Mouse (Mus musculus): ENCODE data around the gene Myh11. TPM values are rescaled to one million over a fixed set of nuclear protein-coding genes. Genes with fewer than 3 reads are reported as not detected.

Gene Myh11
- polyA plus RNA-seq, 1 experiment from 2014 or later, result 0.43 TPM

- Histone ChIP-seq H3K4me2 (ENCODE audit: low read length) (no peak overlapping the region), H3K36me3 (ENCODE audit: control insufficient read depth, insufficient read depth) (no peaks in the 10 kb centered on the region), H3K9me3 (ENCODE audit: control insufficient read depth, low read length) (no peaks in the 10 kb centered on the region), H3K4me3 (replicated peaks; ENCODE audit: low read length) (no peak overlapping the region), H3K4me1 (replicated peaks; ENCODE audit: control insufficient read depth, insufficient read depth, low read length) (no peaks in the 10 kb centered on the region), H3K27ac (ENCODE audit: low read length) (no peak overlapping the region), H3K27me3 (replicated peaks; ENCODE audit: control insufficient read depth, insufficient read depth, low read length) (no peaks in the 10 kb centered on the region), H3K9ac (replicated peaks; ENCODE audit: low read depth, low read length) (no peak overlapping the region)
- 91% methylated on average over 3 of the region's 3 CpGs for WGBS
- ATAC-seq, result no peak
Measured at GRCm38 (mm10) chr16:14253586-14253985, 37.6 kb downstream of the Myh11 start.

- no peaks in the 10 kb centered on the region for H3K9me3 ChIP-seq (ENCODE audit: control insufficient read depth, low read length)
- no peaks in the 10 kb centered on the region for H3K36me3 ChIP-seq (ENCODE audit: control insufficient read depth, insufficient read depth)
- H3K27me3 ChIP-seq (replicated peaks; ENCODE audit: control insufficient read depth, insufficient read depth, low read length), result no peaks in the 10 kb centered on the region
- no peak overlapping the region for H3K4me2 ChIP-seq (ENCODE audit: low read length)
- WGBS, result 75% methylated on average over 4 of the region's 4 CpGs
- no peaks in the 10 kb centered on the region for H3K4me1 ChIP-seq (replicated peaks; ENCODE audit: control insufficient read depth, insufficient read depth, low read length)
- H3K4me3 ChIP-seq (replicated peaks; ENCODE audit: low read length), result no peak overlapping the region
- ATAC-seq, result no peak
- no peak overlapping the region for H3K27ac ChIP-seq (ENCODE audit: low read length)
- no peak overlapping the region for H3K9ac ChIP-seq (replicated peaks; ENCODE audit: low read depth, low read length)
Measured at GRCm38 (mm10) chr16:14252877-14253276, 38.3 kb downstream of the Myh11 start.

- no peak overlapping the region for H3K4me2 ChIP-seq (ENCODE audit: low read length)
- ATAC-seq, result no peak
- no peaks in the 10 kb centered on the region for H3K9me3 ChIP-seq (ENCODE audit: control insufficient read depth, low read length)
- no peak overlapping the region for H3K4me3 ChIP-seq (replicated peaks; ENCODE audit: low read length)
- no peak overlapping the region for H3K9ac ChIP-seq (replicated peaks; ENCODE audit: low read depth, low read length)
- H3K27me3 ChIP-seq (replicated peaks; ENCODE audit: control insufficient read depth, insufficient read depth, low read length), result no peaks in the 10 kb centered on the region
- 82% methylated on average over 1 of the region's 1 CpGs for WGBS
- H3K4me1 ChIP-seq (replicated peaks; ENCODE audit: control insufficient read depth, insufficient read depth, low read length), result no peaks in the 10 kb centered on the region
- H3K27ac ChIP-seq (ENCODE audit: low read length), result no peak overlapping the region
- H3K36me3 ChIP-seq (ENCODE audit: control insufficient read depth, insufficient read depth), result no peaks in the 10 kb centered on the region
Measured at GRCm38 (mm10) chr16:14249913-14250312, 41.3 kb downstream of the Myh11 start.

GRCm38 (mm10) chr16:14242553-14242952 is 48.6 kb downstream of the Myh11 start:
- WGBS, result 25% methylated on average over 2 of the region's 2 CpGs
- no peak overlapping the region for H3K27ac ChIP-seq (ENCODE audit: low read length)
- H3K27me3 ChIP-seq (replicated peaks; ENCODE audit: control insufficient read depth, insufficient read depth, low read length), result no peaks in the 10 kb centered on the region
- no peak overlapping the region for H3K9ac ChIP-seq (replicated peaks; ENCODE audit: low read depth, low read length)
- H3K4me1 ChIP-seq (replicated peaks; ENCODE audit: control insufficient read depth, insufficient read depth, low read length), result no peaks in the 10 kb centered on the region
- no peak for ATAC-seq
- no peaks in the 10 kb centered on the region for H3K36me3 ChIP-seq (ENCODE audit: control insufficient read depth, insufficient read depth)
- no peaks in the 10 kb centered on the region for H3K9me3 ChIP-seq (ENCODE audit: control insufficient read depth, low read length)
- H3K4me2 ChIP-seq (ENCODE audit: low read length), result no peak overlapping the region
- H3K4me3 ChIP-seq (replicated peaks; ENCODE audit: low read length), result no peak overlapping the region

GRCm38 (mm10) chr16:14242059-14242458 is 49.1 kb downstream of the Myh11 start:
- Histone ChIP-seq H3K27ac (ENCODE audit: low read length) (no peak overlapping the region), H3K36me3 (ENCODE audit: control insufficient read depth, insufficient read depth) (no peaks in the 10 kb centered on the region), H3K9ac (replicated peaks; ENCODE audit: low read depth, low read length) (no peak overlapping the region), H3K9me3 (ENCODE audit: control insufficient read depth, low read length) (no peaks in the 10 kb centered on the region), H3K27me3 (replicated peaks; ENCODE audit: control insufficient read depth, insufficient read depth, low read length) (no peaks in the 10 kb centered on the region), H3K4me2 (ENCODE audit: low read length) (no peak overlapping the region), H3K4me3 (replicated peaks; ENCODE audit: low read length) (no peak overlapping the region), H3K4me1 (replicated peaks; ENCODE audit: control insufficient read depth, insufficient read depth, low read length) (no peaks in the 10 kb centered on the region)
- WGBS, result 79% methylated on average over 3 of the region's 3 CpGs
- no peak for ATAC-seq

GRCm38 (mm10) chr16:14237100-14237723 is 54.0 kb downstream of the Myh11 start:
- Histone ChIP-seq H3K27ac (ENCODE audit: low read length) (no peak overlapping the region), H3K9me3 (ENCODE audit: control insufficient read depth, low read length) (no peaks in the 10 kb centered on the region), H3K27me3 (replicated peaks; ENCODE audit: control insufficient read depth, insufficient read depth, low read length) (no peaks in the 10 kb centered on the region), H3K4me1 (replicated peaks; ENCODE audit: control insufficient read depth, insufficient read depth, low read length) (no peaks in the 10 kb centered on the region), H3K36me3 (ENCODE audit: control insufficient read depth, insufficient read depth) (no peaks in the 10 kb centered on the region), H3K4me2 (ENCODE audit: low read length) (no peak overlapping the region), H3K4me3 (replicated peaks; ENCODE audit: low read length) (no peak overlapping the region), H3K9ac (replicated peaks; ENCODE audit: low read depth, low read length) (no peak overlapping the region)
- ATAC-seq, result peak; percentile 54
- 23% methylated on average over 6 of the region's 6 CpGs for WGBS

GRCm38 (mm10) chr16:14215156-14215555 is 76.0 kb downstream of the Myh11 start:
- Histone ChIP-seq H3K9me3 (ENCODE audit: control insufficient read depth, low read length) (no peaks in the 10 kb centered on the region), H3K9ac (replicated peaks; ENCODE audit: low read depth, low read length) (no peak overlapping the region), H3K27ac (ENCODE audit: low read length) (no peak overlapping the region), H3K36me3 (ENCODE audit: control insufficient read depth, insufficient read depth) (no peaks in the 10 kb centered on the region), H3K4me1 (replicated peaks; ENCODE audit: control insufficient read depth, insufficient read depth, low read length) (no peaks in the 10 kb centered on the region), H3K4me3 (replicated peaks; ENCODE audit: low read length) (no peak overlapping the region), H3K27me3 (replicated peaks; ENCODE audit: control insufficient read depth, insufficient read depth, low read length) (no peaks in the 10 kb centered on the region), H3K4me2 (ENCODE audit: low read length) (no peak overlapping the region)
- ATAC-seq, result no peak
- 88% methylated on average over 3 of the region's 3 CpGs for WGBS

- Histone ChIP-seq H3K9ac (replicated peaks; ENCODE audit: low read depth, low read length) (no peak overlapping the region), H3K27ac (ENCODE audit: low read length) (no peak overlapping the region), H3K4me2 (ENCODE audit: low read length) (no peak overlapping the region), H3K4me3 (replicated peaks; ENCODE audit: low read length) (no peak overlapping the region), H3K4me1 (replicated peaks; ENCODE audit: control insufficient read depth, insufficient read depth, low read length) (no peaks in the 10 kb centered on the region), H3K9me3 (ENCODE audit: control insufficient read depth, low read length) (no peaks in the 10 kb centered on the region), H3K36me3 (ENCODE audit: control insufficient read depth, insufficient read depth) (no peaks in the 10 kb centered on the region), H3K27me3 (replicated peaks; ENCODE audit: control insufficient read depth, insufficient read depth, low read length) (no peaks in the 10 kb centered on the region)
- ATAC-seq, result no peak
- WGBS, result 80% methylated on average over 4 of the region's 4 CpGs
Measured at GRCm38 (mm10) chr16:14198798-14199197, 92.4 kb downstream of the Myh11 start.

- no peaks in the 10 kb centered on the region for H3K27me3 ChIP-seq (replicated peaks; ENCODE audit: control insufficient read depth, insufficient read depth, low read length)
- WGBS, result 21% methylated on average over 1 of the region's 1 CpGs
Measured at GRCm38 (mm10) chr16:14195427-14195826, 95.7 kb downstream of the Myh11 start.

More at GRCm38 (mm10) chr16:14195427-14195826, 95.7 kb downstream of the Myh11 start:
- Histone ChIP-seq H3K9ac (replicated peaks; ENCODE audit: low read depth, low read length) (no peak overlapping the region), H3K36me3 (ENCODE audit: control insufficient read depth, insufficient read depth) (no peaks in the 10 kb centered on the region), H3K4me2 (ENCODE audit: low read length) (no peak overlapping the region), H3K27ac (ENCODE audit: low read length) (no peak overlapping the region), H3K4me1 (replicated peaks; ENCODE audit: control insufficient read depth, insufficient read depth, low read length) (no peaks in the 10 kb centered on the region), H3K4me3 (replicated peaks; ENCODE audit: low read length) (no peak overlapping the region), H3K9me3 (ENCODE audit: control insufficient read depth, low read length) (no peaks in the 10 kb centered on the region)
- no peak for ATAC-seq

All from forebrain, embryonic 16.5 days (tissue).